Comparison of ENCODE assay signal across 8 mouse cellular contexts in the genomic region with DNA sequence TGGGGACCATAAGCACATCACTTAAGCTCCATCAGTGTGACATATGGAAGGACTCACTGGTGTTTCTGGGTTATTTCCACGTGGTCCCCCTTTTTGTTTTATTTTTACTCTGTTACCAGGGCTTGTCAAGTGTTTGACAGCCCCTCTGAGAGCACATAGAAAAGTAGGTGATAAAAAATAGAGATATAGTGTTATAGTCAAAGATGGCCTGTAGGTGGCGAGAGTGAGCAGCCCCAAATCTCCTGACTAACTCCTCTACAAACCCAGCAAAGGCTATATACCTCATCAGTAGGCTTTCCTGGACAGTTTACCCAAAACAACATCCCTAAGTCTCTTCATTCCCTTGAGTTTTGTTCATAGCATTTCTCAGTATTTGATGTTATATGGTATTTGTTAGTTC. TPM values are rescaled to one million over a fixed set of nuclear protein-coding genes. Genes with fewer than 3 reads are reported as not detected.
DNase-seq lines count a peak whose midpoint lies in the region; ATAC-seq and TF ChIP-seq lines count a peak whose summit lies in the region.
"Had no signal": no experiment of that assay in that cellular context is flagged by ENCODE, and none has a peak within 500 bp of the region (broad histone marks: within the 10 kb centered on the region; RNA-seq: fewer than 3 reads in every experiment).

No protein-coding gene starts in this region.

- no peaks in the 10 kb centered on the region for H3K36me3 ChIP-seq in G1E (replicated peaks)
- H3K36me3 ChIP-seq in forebrain, embryonic 13.5 days (ENCODE audit: poor library complexity, severe bottlenecking), result no peaks in the 10 kb centered on the region
- H3K36me3 ChIP-seq: heart, embryonic 15.5 days had no signal

- peak; percentile 40; the same call in 1 of the 2 replicates for ATAC-seq in G1E (ENCODE audit: extremely low read depth, insufficient number of reproducible peaks, low FRiP score, poor library complexity, severe bottlenecking)
- 0 out of 2 replicates have a peak, but pooled peaks have one; percentile 20 for ATAC-seq in forebrain, embryonic 13.5 days

- peak; percentile 39 for TF ChIP-seq CTCF in G1E (IDR thresholded peaks at IDR 0.05; ENCODE audit: low read depth, low read length)

- H3K27me3 ChIP-seq in G1E (ENCODE audit: insufficient read depth, low read length), result no peaks in the 10 kb centered on the region
- peaks cover 4% of the 10 kb centered on the region; the same call in 1 of the 2 replicates for H3K27me3 ChIP-seq in forebrain, embryonic 13.5 days
- H3K27me3 ChIP-seq: heart, embryonic 15.5 days had no signal

- H3K27ac ChIP-seq in forebrain, embryonic 13.5 days, result no peak overlapping the region
- H3K27ac ChIP-seq: heart, embryonic 15.5 days had no signal

- H3K4me3 ChIP-seq in G1E (ENCODE audit: low read depth, low read length), result no peak overlapping the region
- H3K4me3 ChIP-seq in forebrain, embryonic 13.5 days, result no peak overlapping the region
- H3K4me3 ChIP-seq: heart, embryonic 15.5 days had no signal

- no peak overlapping the region for H3K4me2 ChIP-seq in forebrain, embryonic 13.5 days
- H3K4me2 ChIP-seq: heart, embryonic 15.5 days had no signal

- H3K9ac ChIP-seq in forebrain, embryonic 13.5 days, result no peak overlapping the region
- H3K9ac ChIP-seq: heart, embryonic 15.5 days had no signal

- H3K9me3 ChIP-seq in G1E (replicated peaks), result peaks cover 4% of the 10 kb centered on the region; the same call in 1 of the 2 replicates
- H3K9me3 ChIP-seq in forebrain, embryonic 13.5 days (replicated peaks), result no peaks in the 10 kb centered on the region
- H3K9me3 ChIP-seq: heart, embryonic 15.5 days had no signal

- DNase-seq in left cerebral cortex, adult 18-20 months (ENCODE audit: low spot score in 2 of 2), result peak; percentile 38 to 46
- DNase-seq in left cerebral cortex, adult 8-10 months (ENCODE audit: low spot score in 2 of 2), result no peak
- no peak for DNase-seq in G1E (ENCODE audit: low spot score)
- peak; percentile 52 for DNase-seq in adrenal gland, postnatal 10 days
- peak; percentile 17 to 19 for DNase-seq in left cerebral cortex, postnatal 36 days (ENCODE audit: low spot score in 2 of 2)
- peak; percentile 17 for DNase-seq in retina, postnatal 7 days (ENCODE audit: low read depth, low spot score)

- H3K4me1 ChIP-seq in G1E (ENCODE audit: insufficient read depth, low read depth, low read length), result no peaks in the 10 kb centered on the region
- H3K4me1 ChIP-seq in forebrain, embryonic 13.5 days, result no peaks in the 10 kb centered on the region
- H3K4me1 ChIP-seq: heart, embryonic 15.5 days had no signal

- 3% methylated on average over 2 of the region's 2 CpGs for WGBS in forebrain, embryonic 13.5 days

- intact Hi-C loops in left cerebral cortex, postnatal 36 days (cut with DNase I), result no loop called here

RNA-seq across cellular contexts. Expression of a gene that starts 5.3 kb away (rescaled TPM):
- total RNA-seq in left cerebral cortex, adult 18-20 months (2021), result not detected
- not detected for total RNA-seq in left cerebral cortex, adult 8-10 months (2022)
- total RNA-seq in G1E (2014; fragmentation: Nextera tagmentation) (not detected in 2 replicates), G1E (2017) (0.06 and 0.11 TPM in 2 replicates)
- not detected in 2 replicates for polyA plus RNA-seq in G1E (2012)
- 100 to 1,000 TPM; 236 to 622 TPM for total RNA-seq in adrenal gland, postnatal 10 days (2021)
- 3.2 TPM in 1 of 2 replicates, not detected in the other for polyA plus RNA-seq in forebrain, embryonic 13.5 days (2015; fragmentation: Nextera tagmentation; extraction: Ambion mirVana)
- total RNA-seq in left cerebral cortex, postnatal 36 days (2021), result not detected

RNA-seq across cellular contexts. Expression of a gene that starts 23.7 kb away (rescaled TPM):
- total RNA-seq in left cerebral cortex, adult 18-20 months (2021), result not detected
- total RNA-seq in left cerebral cortex, adult 8-10 months (2022), result not detected
- total RNA-seq in G1E (2014; fragmentation: Nextera tagmentation), result not detected in 2 replicates
- 0.05 and 0.17 TPM in 2 replicates for total RNA-seq in G1E (2017)
- not detected in 2 replicates for polyA plus RNA-seq in G1E (2012)
- 100 to 1,000 TPM; 274 to 777 TPM for total RNA-seq in adrenal gland, postnatal 10 days (2021)
- 1.00 TPM in 1 of 2 replicates, not detected in the other for polyA plus RNA-seq in forebrain, embryonic 13.5 days (2015; fragmentation: Nextera tagmentation; extraction: Ambion mirVana)
- total RNA-seq in left cerebral cortex, postnatal 36 days (2021), result not detected

RNA-seq across cellular contexts. Expression of a gene that starts 47.5 kb away (rescaled TPM):
- total RNA-seq in left cerebral cortex, adult 18-20 months (2021), result not detected
- total RNA-seq in left cerebral cortex, adult 8-10 months (2022), result not detected
- total RNA-seq in G1E (2014; fragmentation: Nextera tagmentation), result not detected in 2 replicates
- 0.06 and 0.11 TPM in 2 replicates for total RNA-seq in G1E (2017)
- not detected in 2 replicates for polyA plus RNA-seq in G1E (2012)
- 100 to 1,000 TPM; 122 to 356 TPM for total RNA-seq in adrenal gland, postnatal 10 days (2021)
- 0.37 TPM in 1 of 2 replicates, not detected in the other for polyA plus RNA-seq in forebrain, embryonic 13.5 days (2015; fragmentation: Nextera tagmentation; extraction: Ambion mirVana)
- total RNA-seq in left cerebral cortex, postnatal 36 days (2021), result not detected

RNA-seq across cellular contexts. Expression of a gene that starts 53.1 kb away (rescaled TPM):
- total RNA-seq in left cerebral cortex, adult 18-20 months (2021), result 10 to 100 TPM; 43.5 to 45.6 TPM
- 10 to 100 TPM; 43.0 to 46.5 (median 44.3) TPM for total RNA-seq in left cerebral cortex, adult 8-10 months (2022)
- 83.2 and 99.5 TPM in 2 replicates for total RNA-seq in G1E (2014; fragmentation: Nextera tagmentation)
- total RNA-seq in G1E (2017), result 121 and 122 TPM in 2 replicates
- polyA plus RNA-seq in G1E (2012), result 6.6 and 6.7 TPM in 2 replicates
- total RNA-seq in adrenal gland, postnatal 10 days (2021), result 10 to 100 TPM; 44.2 to 45.3 TPM
- 121 and 123 TPM in 2 replicates for polyA plus RNA-seq in forebrain, embryonic 13.5 days (2015; fragmentation: Nextera tagmentation; extraction: Ambion mirVana)
- total RNA-seq in left cerebral cortex, postnatal 36 days (2021), result 10 to 100 TPM; 39.4 to 39.7 TPM

Comparison
In these comparisons a context has a peak if more than half of its experiments do, and no peak if none do; other contexts are left out.
1. DNase-seq: peak in left cerebral cortex, adult 18-20 months (2 of 2), adrenal gland, postnatal 10 days (single experiment), left cerebral cortex, postnatal 36 days (2 of 2) and retina, postnatal 7 days (single experiment); none in left cerebral cortex, adult 8-10 months (0 of 2) and G1E (single experiment).
2. RNA of a gene that starts 5.3 kb away (total RNA-seq): 236 to 622 TPM in adrenal gland, postnatal 10 days; 0.06 to 0.11 TPM in G1E, not detected in left cerebral cortex, adult 18-20 months, not detected in left cerebral cortex, adult 8-10 months and not detected in left cerebral cortex, postnatal 36 days; every median in the first group is over 100 times any median in the second.
3. RNA of a gene that starts 23.7 kb away (total RNA-seq): 274 to 777 TPM in adrenal gland, postnatal 10 days; 0.05 to 0.17 TPM in G1E, not detected in left cerebral cortex, adult 18-20 months, not detected in left cerebral cortex, adult 8-10 months and not detected in left cerebral cortex, postnatal 36 days; every median in the first group is over 100 times any median in the second.
4. RNA of a gene that starts 47.5 kb away (total RNA-seq): 122 to 356 TPM in adrenal gland, postnatal 10 days; 0.06 to 0.11 TPM in G1E, not detected in left cerebral cortex, adult 18-20 months, not detected in left cerebral cortex, adult 8-10 months and not detected in left cerebral cortex, postnatal 36 days; every median in the first group is over 100 times any median in the second.